Mouse (Mus musculus): ENCODE results near the gene Tcp11.
A peak's percentile ranks its signal among the peaks of the same experiment; 100 is the strongest.

GRCm38 (mm10) chr17:28084964-28085363 lies 4.5 kb upstream of the Tcp11 start:
- TF ChIP-seq POLR2A (IDR thresholded peaks at IDR 0.05; ENCODE audit: low read depth, low read length) (no peak), CTCF (IDR thresholded peaks at IDR 0.05; ENCODE audit: extremely low read depth, insufficient read length, insufficient replicate concordance, low read depth, low read length) (peak; percentile 99)

Data from small intestine, adult 2 months (tissue).